Mouse (Mus musculus): ENCODE data around the gene Kif19a.

Kif19a gene

GRCm38 (mm10) chr11:114807686-114808427 lies 42.7 kb downstream of the Kif19a start:
- no peak for DNase-seq (ENCODE audit: low spot score)

- DNase-seq (ENCODE audit: low spot score): no peak
These were observed 44.2 kb downstream of the Kif19a start for GRCm38 (mm10) chr11:114809371-114809770.

- DNase-seq (ENCODE audit: low spot score): no peak
These were observed 45.2 kb downstream of the Kif19a start for GRCm38 (mm10) chr11:114810344-114810743.

- DNase-seq (ENCODE audit: low spot score): peak; percentile 24
These were observed 47.6 kb downstream of the Kif19a start for GRCm38 (mm10) chr11:114812731-114813240.

DNA sequence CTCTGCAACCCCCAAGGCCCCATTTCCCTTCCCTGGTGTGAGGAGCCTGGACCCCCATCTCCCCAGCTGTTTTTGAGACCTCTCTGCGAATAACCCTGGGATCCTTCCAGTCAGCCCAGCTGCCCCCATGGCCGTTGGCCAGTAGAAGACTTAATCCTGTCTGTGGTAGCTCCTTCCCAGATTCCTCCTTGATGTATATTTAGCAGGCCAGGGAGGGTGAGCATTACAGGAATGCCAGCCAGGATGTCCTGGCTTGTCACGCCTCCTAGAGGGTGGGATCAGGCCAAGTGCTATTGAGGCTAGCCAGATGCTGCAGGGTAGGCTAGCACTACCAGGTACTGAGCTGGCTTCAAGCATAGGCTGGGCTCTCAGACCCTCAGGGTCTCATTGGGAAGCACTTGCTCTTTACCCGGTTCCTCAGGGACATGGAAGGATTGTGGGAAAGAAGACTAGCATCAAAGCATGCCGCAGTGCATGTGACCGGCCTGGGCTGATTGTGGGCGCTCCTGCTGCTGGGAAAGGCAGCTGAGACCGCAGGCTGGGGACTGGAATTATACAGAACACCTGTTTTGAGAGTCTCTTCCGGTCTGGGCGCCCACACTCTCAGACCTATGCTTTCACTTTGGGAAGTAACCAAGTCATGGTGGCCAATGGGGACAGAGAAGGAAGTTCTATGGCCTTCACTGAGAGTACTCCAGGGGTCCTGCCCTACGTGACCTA lies 49.8 kb downstream of the Kif19a start:
- no peak for DNase-seq (ENCODE audit: low spot score)

GRCm38 (mm10) chr11:114816934-114817333 lies 51.7 kb downstream of the Kif19a start:
- no peak for DNase-seq (ENCODE audit: low spot score)

- DNase-seq (ENCODE audit: low spot score): no peak
These were observed 53.0 kb downstream of the Kif19a start for GRCm38 (mm10) chr11:114818185-114818584.

- no peak for DNase-seq (ENCODE audit: low spot score)
These were observed 53.9 kb downstream of the Kif19a start for GRCm38 (mm10) chr11:114819110-114819509.

DNA sequence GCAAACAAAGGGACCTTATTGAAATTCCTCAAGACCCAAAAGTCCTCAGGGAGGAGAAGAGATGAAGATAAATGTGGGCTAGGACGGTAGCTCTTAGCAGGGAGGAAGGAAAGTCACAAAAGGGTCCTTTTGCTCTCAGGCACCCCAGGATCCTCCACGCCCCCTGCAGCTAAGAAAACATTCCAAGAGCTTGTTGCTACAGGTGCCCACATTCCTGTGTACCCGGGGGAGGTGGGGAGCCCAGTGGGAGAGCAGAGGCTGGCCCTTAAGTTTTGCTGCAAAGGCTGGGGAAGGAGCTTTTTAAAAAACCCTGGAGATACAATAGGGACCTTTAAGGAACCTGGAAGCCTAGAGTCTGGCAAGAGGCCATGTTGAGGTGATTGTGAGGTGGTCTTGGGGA lies 55.3 kb downstream of the Kif19a start:
- DNase-seq (ENCODE audit: low spot score): no peak

- DNase-seq (ENCODE audit: low spot score): no peak
These were observed 56.1 kb downstream of the Kif19a start for GRCm38 (mm10) chr11:114821325-114821724.

DNA sequence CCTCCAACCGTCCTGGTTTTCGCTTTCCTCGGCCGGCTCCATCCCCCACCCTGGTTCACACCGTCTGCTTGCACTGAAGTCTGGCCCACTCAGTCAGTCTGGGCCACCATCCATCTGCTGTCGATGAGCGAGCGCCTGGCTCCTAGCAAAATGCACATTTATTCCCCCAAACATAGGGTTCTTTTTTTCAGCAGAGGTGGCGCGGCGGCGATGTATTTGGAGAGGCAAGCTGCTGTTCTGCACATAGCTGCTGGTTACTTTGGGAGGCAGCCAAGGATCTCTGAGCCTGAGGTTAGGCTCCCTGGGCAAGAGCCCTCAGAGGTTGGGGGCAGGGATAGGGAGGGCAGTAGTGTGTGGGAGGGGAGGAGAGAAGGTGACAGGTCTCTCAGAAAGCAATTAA lies 57.5 kb downstream of the Kif19a start:
- no peak for DNase-seq (ENCODE audit: low spot score)

DNA sequence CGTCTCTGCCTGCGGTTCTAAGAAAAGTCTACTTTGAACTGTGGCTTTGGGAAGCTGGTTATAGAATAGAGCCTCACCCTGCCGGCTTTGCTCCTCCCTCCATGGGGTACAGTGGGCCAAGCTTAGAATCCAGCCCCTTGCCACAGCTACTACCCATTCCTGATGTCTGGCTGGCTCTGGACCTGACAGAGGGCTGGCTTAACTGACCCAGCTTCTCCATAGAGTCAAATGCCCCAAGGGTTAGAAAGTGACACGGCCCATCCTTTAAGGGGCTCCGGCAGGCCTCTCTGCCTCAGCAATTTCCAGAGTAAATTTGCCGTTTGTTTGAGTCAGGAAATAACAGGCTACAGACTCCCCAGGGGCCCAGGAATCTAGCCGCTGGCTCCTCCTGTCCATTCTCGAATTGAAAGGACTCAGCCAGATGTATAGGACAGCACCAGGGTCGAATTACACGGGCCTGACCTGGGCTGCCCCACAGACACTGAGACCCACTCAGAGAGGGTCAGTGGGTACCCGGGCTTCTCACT lies 58.1 kb downstream of the Kif19a start:
- no peak for DNase-seq (ENCODE audit: low spot score)

GRCm38 (mm10) chr11:114826686-114827085 lies 61.5 kb downstream of the Kif19a start:
- DNase-seq (ENCODE audit: low spot score): no peak

GRCm38 (mm10) chr11:114829499-114830432 lies 64.6 kb downstream of the Kif19a start:
- no peak for DNase-seq (ENCODE audit: low spot score)

- no peak for DNase-seq (ENCODE audit: low spot score)
These were observed 65.2 kb downstream of the Kif19a start for GRCm38 (mm10) chr11:114830433-114830773.

DNA sequence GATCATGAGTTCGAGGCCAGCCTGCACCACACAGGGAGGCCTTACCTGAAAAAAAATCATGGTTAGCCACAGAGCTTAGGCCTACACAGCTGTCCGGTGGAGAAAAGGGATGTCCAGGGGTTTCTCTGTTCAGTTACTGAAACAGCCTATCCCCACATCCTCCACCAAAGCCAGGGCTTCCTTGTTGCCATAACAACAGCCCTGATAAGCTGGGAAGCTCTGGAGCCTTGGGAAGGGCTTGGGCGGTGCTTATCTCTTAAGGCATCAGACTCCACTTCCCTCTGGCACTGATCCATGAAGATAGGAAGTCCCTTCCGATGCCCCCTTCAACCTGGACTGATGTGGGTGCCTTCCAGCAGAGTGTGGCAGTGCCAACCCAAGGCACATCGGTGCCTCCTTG lies 68.0 kb downstream of the Kif19a start:
- DNase-seq (ENCODE audit: low spot score): no peak

All from MN1 (cell line).